Mouse (Mus musculus): Measurements from ENCODE around the gene Rabgap1l. TPM values are rescaled to one million over a fixed set of nuclear protein-coding genes. Genes with fewer than 3 reads are reported as not detected.

The Rabgap1l gene
- polyA plus RNA-seq, 1 experiment from 2014 or later, result 17.4 TPM

GRCm38 (mm10) chr1:160373306-160373705 is 419.7 kb downstream of the Rabgap1l start:
- DNase-seq (ENCODE audit: low spot score) (no peak), ATAC-seq (replicated peaks; ENCODE audit: low FRiP score) (no peak)
- Histone ChIP-seq H3K4me3 (ENCODE audit: low read depth, low read length) (no peak overlapping the region), H3K9me3 (ENCODE audit: control insufficient read depth, low read length) (no peaks in the 10 kb centered on the region), H3K36me3 (ENCODE audit: control insufficient read depth, insufficient read depth, low read length) (no peaks in the 10 kb centered on the region), H3K27ac (ENCODE audit: low read depth, low read length) (no peak overlapping the region), H3K4me1 (replicated peaks; ENCODE audit: control insufficient read depth, insufficient read depth, low read length) (no peaks in the 10 kb centered on the region), H3K27me3 (ENCODE audit: control insufficient read depth, insufficient read depth, low read length) (no peaks in the 10 kb centered on the region), H3K9ac (ENCODE audit: low read length) (no peak overlapping the region), H3K4me2 (ENCODE audit: low read depth, low read length, severe bottlenecking) (no peak overlapping the region)
- 93% methylated on average over 7 of the region's 7 CpGs for WGBS

GRCm38 (mm10) chr1:160371696-160372095 is 421.3 kb downstream of the Rabgap1l start:
- H3K36me3 ChIP-seq (ENCODE audit: control insufficient read depth, insufficient read depth, low read length), result no peaks in the 10 kb centered on the region
- H3K4me2 ChIP-seq (ENCODE audit: low read depth, low read length, severe bottlenecking), result no peak overlapping the region
- H3K27ac ChIP-seq (ENCODE audit: low read depth, low read length), result no peak overlapping the region
- H3K9me3 ChIP-seq (ENCODE audit: control insufficient read depth, low read length), result no peaks in the 10 kb centered on the region
- H3K9ac ChIP-seq (ENCODE audit: low read length), result no peak overlapping the region
- DNase-seq (ENCODE audit: low spot score) (no peak), ATAC-seq (replicated peaks; ENCODE audit: low FRiP score) (no peak)
- H3K4me3 ChIP-seq (ENCODE audit: low read depth, low read length), result no peak overlapping the region
- no peaks in the 10 kb centered on the region for H3K27me3 ChIP-seq (ENCODE audit: control insufficient read depth, insufficient read depth, low read length)
- H3K4me1 ChIP-seq (replicated peaks; ENCODE audit: control insufficient read depth, insufficient read depth, low read length), result no peaks in the 10 kb centered on the region

GRCm38 (mm10) chr1:160370552-160370951 is 422.5 kb downstream of the Rabgap1l start:
- H3K9ac ChIP-seq (ENCODE audit: low read length), result no peak overlapping the region
- no peaks in the 10 kb centered on the region for H3K27me3 ChIP-seq (ENCODE audit: control insufficient read depth, insufficient read depth, low read length)
- H3K9me3 ChIP-seq (ENCODE audit: control insufficient read depth, low read length), result no peaks in the 10 kb centered on the region
- WGBS, result 76% methylated on average over 1 of the region's 1 CpGs
- no peak overlapping the region for H3K27ac ChIP-seq (ENCODE audit: low read depth, low read length)
- no peak overlapping the region for H3K4me3 ChIP-seq (ENCODE audit: low read depth, low read length)
- no peaks in the 10 kb centered on the region for H3K36me3 ChIP-seq (ENCODE audit: control insufficient read depth, insufficient read depth, low read length)
- H3K4me1 ChIP-seq (replicated peaks; ENCODE audit: control insufficient read depth, insufficient read depth, low read length), result no peaks in the 10 kb centered on the region
- DNase-seq (ENCODE audit: low spot score) (no peak), ATAC-seq (replicated peaks; ENCODE audit: low FRiP score) (peak; percentile 18; the same call in 1 of the 2 replicates)
- no peak overlapping the region for H3K4me2 ChIP-seq (ENCODE audit: low read depth, low read length, severe bottlenecking)

DNA sequence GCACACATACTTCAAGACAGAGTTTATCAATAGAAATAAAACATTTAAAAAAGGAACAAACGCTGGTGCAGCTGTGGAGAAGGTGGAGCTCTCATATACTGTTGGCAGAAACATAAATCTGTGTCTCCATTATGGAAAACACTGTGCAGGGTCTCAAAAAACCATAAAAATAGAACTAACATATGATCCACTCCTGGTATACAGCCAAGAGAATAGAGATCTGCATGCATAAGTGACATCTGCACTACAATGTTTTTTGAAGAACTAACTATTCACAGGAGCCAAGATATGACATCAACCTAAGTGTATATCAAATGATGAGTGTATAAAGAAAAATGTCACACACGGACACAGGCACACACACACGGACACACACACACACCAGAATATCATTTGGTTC is 426.4 kb downstream of the Rabgap1l start:
- no peak overlapping the region for H3K27ac ChIP-seq (ENCODE audit: low read depth, low read length)
- no peaks in the 10 kb centered on the region for H3K36me3 ChIP-seq (ENCODE audit: control insufficient read depth, insufficient read depth, low read length)
- no peaks in the 10 kb centered on the region for H3K4me1 ChIP-seq (replicated peaks; ENCODE audit: control insufficient read depth, insufficient read depth, low read length)
- H3K9ac ChIP-seq (ENCODE audit: low read length), result no peak overlapping the region
- no peaks in the 10 kb centered on the region for H3K9me3 ChIP-seq (ENCODE audit: control insufficient read depth, low read length)
- no peak overlapping the region for H3K4me2 ChIP-seq (ENCODE audit: low read depth, low read length, severe bottlenecking)
- no peak for DNase-seq (ENCODE audit: low spot score)
- 84% methylated on average over 3 of the region's 3 CpGs for WGBS
- no peaks in the 10 kb centered on the region for H3K27me3 ChIP-seq (ENCODE audit: control insufficient read depth, insufficient read depth, low read length)
- H3K4me3 ChIP-seq (ENCODE audit: low read depth, low read length), result no peak overlapping the region
- no peak for ATAC-seq (replicated peaks; ENCODE audit: low FRiP score)

DNA sequence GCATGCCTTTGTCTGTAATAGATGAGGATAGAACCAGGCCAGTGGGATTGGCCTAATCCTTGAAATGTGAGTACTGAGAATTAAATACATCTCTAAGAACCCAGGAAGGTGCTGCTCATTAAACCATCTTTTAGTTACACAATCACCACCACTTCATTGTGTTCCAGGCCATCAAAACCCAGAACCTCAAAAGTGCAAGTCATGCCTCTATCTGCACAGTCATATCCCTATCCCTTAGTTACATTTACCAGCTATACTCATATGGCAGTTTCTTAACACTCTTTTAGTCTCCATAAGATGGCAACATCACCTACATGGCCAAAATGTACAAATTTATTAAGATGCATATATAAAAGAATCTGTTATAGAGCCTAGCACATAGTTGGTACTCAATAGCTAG is 435.7 kb downstream of the Rabgap1l start:
- Histone ChIP-seq H3K9me3 (ENCODE audit: control insufficient read depth, low read length) (no peaks in the 10 kb centered on the region), H3K4me2 (ENCODE audit: low read depth, low read length, severe bottlenecking) (no peak overlapping the region), H3K4me3 (ENCODE audit: low read depth, low read length) (no peak overlapping the region), H3K27me3 (ENCODE audit: control insufficient read depth, insufficient read depth, low read length) (no peaks in the 10 kb centered on the region), H3K36me3 (ENCODE audit: control insufficient read depth, insufficient read depth, low read length) (no peaks in the 10 kb centered on the region), H3K4me1 (replicated peaks; ENCODE audit: control insufficient read depth, insufficient read depth, low read length) (no peaks in the 10 kb centered on the region), H3K9ac (ENCODE audit: low read length) (no peak overlapping the region), H3K27ac (ENCODE audit: low read depth, low read length) (no peak overlapping the region)
- DNase-seq (ENCODE audit: low spot score) (no peak), ATAC-seq (replicated peaks; ENCODE audit: low FRiP score) (no peak)

- WGBS, result 85% methylated on average over 6 of the region's 6 CpGs
- ATAC-seq (replicated peaks; ENCODE audit: low FRiP score) (no peak), DNase-seq (ENCODE audit: low spot score) (no peak)
- H3K4me1 ChIP-seq (replicated peaks; ENCODE audit: control insufficient read depth, insufficient read depth, low read length), result peaks cover 2% of the 10 kb centered on the region; the same call in 1 of the 2 replicates
- H3K4me2 ChIP-seq (ENCODE audit: low read depth, low read length, severe bottlenecking), result no peak overlapping the region
- no peak overlapping the region for H3K9ac ChIP-seq (ENCODE audit: low read length)
- H3K27ac ChIP-seq (ENCODE audit: low read depth, low read length), result no peak overlapping the region
- H3K9me3 ChIP-seq (ENCODE audit: control insufficient read depth, low read length), result no peaks in the 10 kb centered on the region
- no peaks in the 10 kb centered on the region for H3K27me3 ChIP-seq (ENCODE audit: control insufficient read depth, insufficient read depth, low read length)
- no peaks in the 10 kb centered on the region for H3K36me3 ChIP-seq (ENCODE audit: control insufficient read depth, insufficient read depth, low read length)
- H3K4me3 ChIP-seq (ENCODE audit: low read depth, low read length), result no peak overlapping the region
Measured at GRCm38 (mm10) chr1:160353732-160354455, 439.1 kb downstream of the Rabgap1l start.

GRCm38 (mm10) chr1:160352309-160352708 is 440.7 kb downstream of the Rabgap1l start:
- H3K36me3 ChIP-seq (ENCODE audit: control insufficient read depth, insufficient read depth, low read length), result no peaks in the 10 kb centered on the region
- 56% methylated on average over 4 of the region's 4 CpGs for WGBS
- no peaks in the 10 kb centered on the region for H3K27me3 ChIP-seq (ENCODE audit: control insufficient read depth, insufficient read depth, low read length)
- DNase-seq (ENCODE audit: low spot score) (no peak), ATAC-seq (replicated peaks; ENCODE audit: low FRiP score) (peak; percentile 69)
- H3K4me1 ChIP-seq (replicated peaks; ENCODE audit: control insufficient read depth, insufficient read depth, low read length), result peaks cover 2% of the 10 kb centered on the region; the same call in 1 of the 2 replicates
- peak overlapping the region; percentile 48; the same call in 1 of the 2 replicates for H3K9ac ChIP-seq (ENCODE audit: low read length)
- H3K27ac ChIP-seq (ENCODE audit: low read depth, low read length), result peak overlapping the region; percentile 42
- H3K4me3 ChIP-seq (ENCODE audit: low read depth, low read length), result peak overlapping the region; percentile 24; the same call in 1 of the 2 replicates
- no peaks in the 10 kb centered on the region for H3K9me3 ChIP-seq (ENCODE audit: control insufficient read depth, low read length)
- peak overlapping the region; percentile 54 for H3K4me2 ChIP-seq (ENCODE audit: low read depth, low read length, severe bottlenecking)

- H3K36me3 ChIP-seq (ENCODE audit: control insufficient read depth, insufficient read depth, low read length), result no peaks in the 10 kb centered on the region
- H3K4me1 ChIP-seq (replicated peaks; ENCODE audit: control insufficient read depth, insufficient read depth, low read length), result peaks cover 2% of the 10 kb centered on the region; the same call in 1 of the 2 replicates
- H3K4me2 ChIP-seq (ENCODE audit: low read depth, low read length, severe bottlenecking), result peak overlapping the region; percentile 54
- WGBS, result 0% methylated on average over 10 of the region's 10 CpGs
- H3K4me3 ChIP-seq (ENCODE audit: low read depth, low read length), result peak overlapping the region; percentile 24
- peak overlapping the region; percentile 48 for H3K9ac ChIP-seq (ENCODE audit: low read length)
- ATAC-seq (replicated peaks; ENCODE audit: low FRiP score), result peak; percentile 94
- peak overlapping the region; percentile 42 for H3K27ac ChIP-seq (ENCODE audit: low read depth, low read length)
- peak; percentile 78 for DNase-seq (ENCODE audit: low spot score)
- no peaks in the 10 kb centered on the region for H3K9me3 ChIP-seq (ENCODE audit: control insufficient read depth, low read length)
- no peaks in the 10 kb centered on the region for H3K27me3 ChIP-seq (ENCODE audit: control insufficient read depth, insufficient read depth, low read length)
Measured at GRCm38 (mm10) chr1:160351880-160352234, 441.2 kb downstream of the Rabgap1l start.

Data from forebrain, embryonic 11.5 days (tissue).